Mouse (Mus musculus) left cerebral cortex, postnatal 10 days (tissue): ENCODE measurements around the gene Plxnd1. TPM values are rescaled to one million over a fixed set of nuclear protein-coding genes. Genes with fewer than 3 reads are reported as not detected.

Source experiments
- DNase-seq, 2 experiments: peaks; one replicate each; pipeline ENCODE4 v3.0.0; 2021 to 2022; ENCODE audit warnings: low spot score in 2 of 2, mixed read lengths in 1 of 2; ENCODE audit errors: extremely low spot score in 1 of 2
- intact Hi-C: fragments of 180-260 bp; cut with DNase I; formaldehyde crosslinking; loops from one replicate; pipeline ENCODE4 v1.15.1; 2025
- total RNA-seq, 2 experiments: library from RNA; stranded (reverse); gene quantifications; 2 replicates each; pipeline ENCODE4 v1.2.3; 2021

Plxnd1 gene
- total RNA-seq, 2 experiments from 2014 or later, result 183 to 194 TPM

GRCm38 (mm10) chr6:115989607-115990006 is 5.2 kb downstream of the Plxnd1 start:
- intact Hi-C loops, result loop anchor here (5.0 kb wide), 1 partner anchor 137 kb away; the partner anchor contains the start of genes Ift122 and Mbd4
- no peak for DNase-seq

GRCm38 (mm10) chr6:115989032-115989431 is 5.8 kb downstream of the Plxnd1 start:
- intact Hi-C loops, result no loop called here
- no peak for DNase-seq

- no peak for DNase-seq
- intact Hi-C loops, result no loop called here
These were observed 7.6 kb downstream of the Plxnd1 start for GRCm38 (mm10) chr6:115987096-115987747.

- intact Hi-C loops, result no loop called here
- peak in 1 of 2 experiments; percentile 74 for DNase-seq
These were observed 8.2 kb downstream of the Plxnd1 start for GRCm38 (mm10) chr6:115986472-115987095.

GRCm38 (mm10) chr6:115985622-115986021 is 9.2 kb downstream of the Plxnd1 start:
- intact Hi-C loops, result no loop called here
- DNase-seq, result no peak

GRCm38 (mm10) chr6:115984580-115984979 is 10.2 kb downstream of the Plxnd1 start:
- DNase-seq, result no peak
- intact Hi-C loops, result no loop called here

GRCm38 (mm10) chr6:115983306-115984038 is 11.3 kb downstream of the Plxnd1 start:
- no peak for DNase-seq
- intact Hi-C loops, result no loop called here

GRCm38 (mm10) chr6:115982889-115983288 is 11.9 kb downstream of the Plxnd1 start:
- intact Hi-C loops, result no loop called here
- DNase-seq, result no peak

GRCm38 (mm10) chr6:115978596-115978995 is 16.2 kb downstream of the Plxnd1 start:
- intact Hi-C loops, result no loop called here
- DNase-seq, result no peak

- intact Hi-C loops, result no loop called here
These were observed 17.0 kb downstream of the Plxnd1 start for GRCm38 (mm10) chr6:115977810-115978209.

GRCm38 (mm10) chr6:115975606-115976005 is 19.2 kb downstream of the Plxnd1 start:
- intact Hi-C loops, result no loop called here
- DNase-seq, result no peak

More at GRCm38 (mm10) chr6:115977810-115978209, 17.0 kb downstream of the Plxnd1 start:
- no peak for DNase-seq

GRCm38 (mm10) chr6:115973881-115974662 is 20.7 kb downstream of the Plxnd1 start:
- peak in 1 of 2 experiments; percentile 52 for DNase-seq
- intact Hi-C loops, result no loop called here

GRCm38 (mm10) chr6:115973139-115973875 is 21.5 kb downstream of the Plxnd1 start:
- intact Hi-C loops, result no loop called here
- DNase-seq, result no peak

GRCm38 (mm10) chr6:115972083-115972764 is 22.6 kb downstream of the Plxnd1 start:
- DNase-seq, result no peak
- intact Hi-C loops, result no loop called here

- peak in 1 of 2 experiments; percentile 51 for DNase-seq
- intact Hi-C loops, result no loop called here
These were observed 23.3 kb downstream of the Plxnd1 start for GRCm38 (mm10) chr6:115971273-115972060.

- intact Hi-C loops, result no loop called here
- DNase-seq, result no peak
These were observed 24.9 kb downstream of the Plxnd1 start for GRCm38 (mm10) chr6:115969952-115970351.

- DNase-seq, result no peak
- intact Hi-C loops, result no loop called here
These were observed 25.7 kb downstream of the Plxnd1 start for GRCm38 (mm10) chr6:115969103-115969502.
